In genomic region chr13:27966021-27966420, GRCm38 (mm10) we compare ENCODE assay signal across 19 mouse cellular contexts. TPM values are rescaled to one million over a fixed set of nuclear protein-coding genes. Genes with fewer than 3 reads are reported as not detected.
"Had no signal": no experiment of that assay in that cellular context is flagged by ENCODE, and none has a peak within 500 bp of the region (broad histone marks: within the 10 kb centered on the region; RNA-seq: fewer than 3 reads in every experiment).

No protein-coding gene starts in this region.

RNA-seq across cellular contexts. Expression of gene Prl4a1, which starts 50.0 kb away (rescaled TPM):
- polyA plus RNA-seq: cortical plate, adult 2 months; embryonic facial prominence, embryonic 10.5 days; embryonic facial prominence, embryonic 11.5 days; embryonic facial prominence, embryonic 12.5 days; embryonic facial prominence, embryonic 13.5 days; embryonic facial prominence, embryonic 14.5 days; embryonic facial prominence, embryonic 15.5 days; erythroblast, embryonic 14.5 days; forebrain, embryonic 10.5 days; forebrain, embryonic 11.5 days; forebrain, embryonic 12.5 days; forebrain, embryonic 13.5 days; forebrain, embryonic 14.5 days; forebrain, embryonic 15.5 days; forebrain, embryonic 16.5 days; forebrain, postnatal 0 days; gonadal fat pad, adult 2 months; heart, adult 2 months; heart, embryonic 11.5 days had no signal
